Mouse (Mus musculus): Measurements from ENCODE around the gene Anapc1.

The Anapc1 gene

GRCm38 (mm10) chr2:128686921-128687557 lies at the start of gene Anapc1:
TSS of gene Anapc1 (minus strand) at chr2:128687391.
- peak; percentile 94 for DNase-seq (ENCODE audit: low read depth, low spot score)

- no peak for DNase-seq (ENCODE audit: low read depth, low spot score)
Observed at GRCm38 (mm10) chr2:128735089-128735488, 47.9 kb upstream of the Anapc1 start.

DNA sequence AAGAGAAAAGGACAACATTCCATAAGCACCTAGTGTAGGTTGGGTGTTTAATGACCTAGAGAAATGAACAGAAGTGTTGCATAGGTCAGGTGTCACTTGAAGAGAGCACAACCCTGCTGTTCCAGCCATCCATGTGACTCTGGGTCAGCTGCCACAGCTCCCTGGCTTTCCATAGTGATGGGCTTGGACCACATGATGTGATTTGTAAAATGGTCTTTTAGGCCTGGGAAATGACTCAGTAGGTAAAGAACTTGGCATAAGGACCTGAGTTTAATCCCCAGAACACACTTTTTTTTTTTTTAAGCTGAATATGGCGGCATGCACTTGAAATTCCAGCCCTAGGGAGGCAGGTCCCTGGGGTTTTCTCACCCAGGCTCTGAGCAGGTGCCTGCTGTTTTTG lies 44.8 kb upstream of the Anapc1 start:
- DNase-seq (ENCODE audit: low read depth, low spot score): no peak

- DNase-seq (ENCODE audit: low read depth, low spot score): no peak
Observed at GRCm38 (mm10) chr2:128731514-128731913, 44.3 kb upstream of the Anapc1 start.

- peak; percentile 50 for DNase-seq (ENCODE audit: low read depth, low spot score)
Observed at GRCm38 (mm10) chr2:128729141-128729540, 42.0 kb upstream of the Anapc1 start.

DNA sequence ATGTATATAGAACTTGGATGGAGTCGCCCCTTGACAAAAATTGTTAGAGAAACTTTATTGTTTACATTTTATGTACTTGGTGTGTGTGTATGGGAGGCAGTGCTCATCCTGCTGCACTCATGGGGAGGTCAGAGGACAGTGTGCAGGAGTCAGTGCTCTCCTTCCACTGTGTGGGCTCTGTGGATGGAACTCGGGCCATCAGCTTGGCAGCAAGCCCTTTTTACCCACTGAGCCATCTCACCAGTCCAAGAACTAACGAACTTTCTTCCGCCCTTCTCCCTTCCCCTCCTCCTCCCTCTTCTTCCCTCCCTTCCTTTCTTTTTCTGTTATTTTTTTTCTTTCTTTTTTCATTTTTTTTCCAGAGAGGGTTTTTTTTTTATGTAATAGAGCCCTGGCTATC lies 40.9 kb upstream of the Anapc1 start:
- no peak for DNase-seq (ENCODE audit: low read depth, low spot score)

DNA sequence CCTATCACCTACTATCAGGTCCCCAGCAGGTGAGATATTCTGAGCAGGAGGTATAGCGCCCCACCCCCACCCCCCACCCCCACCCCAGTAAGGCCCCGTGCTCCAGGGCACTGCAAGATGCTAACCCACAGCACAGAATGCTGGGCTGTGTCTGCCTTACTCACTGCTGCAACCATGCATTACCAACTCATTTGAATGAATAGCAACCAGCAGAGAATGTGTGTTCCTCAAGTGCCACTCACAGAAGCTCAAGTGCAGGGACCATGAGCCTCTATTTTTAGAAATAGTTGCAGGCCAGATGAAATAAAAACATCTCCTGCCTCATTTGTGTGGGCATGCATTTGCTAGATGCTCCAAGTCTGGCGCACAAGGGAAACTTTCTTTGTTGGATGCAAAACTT lies 40.4 kb upstream of the Anapc1 start:
- DNase-seq (ENCODE audit: low read depth, low spot score): no peak

- no peak for DNase-seq (ENCODE audit: low read depth, low spot score)
Observed at GRCm38 (mm10) chr2:128726626-128727025, 39.4 kb upstream of the Anapc1 start.

DNA sequence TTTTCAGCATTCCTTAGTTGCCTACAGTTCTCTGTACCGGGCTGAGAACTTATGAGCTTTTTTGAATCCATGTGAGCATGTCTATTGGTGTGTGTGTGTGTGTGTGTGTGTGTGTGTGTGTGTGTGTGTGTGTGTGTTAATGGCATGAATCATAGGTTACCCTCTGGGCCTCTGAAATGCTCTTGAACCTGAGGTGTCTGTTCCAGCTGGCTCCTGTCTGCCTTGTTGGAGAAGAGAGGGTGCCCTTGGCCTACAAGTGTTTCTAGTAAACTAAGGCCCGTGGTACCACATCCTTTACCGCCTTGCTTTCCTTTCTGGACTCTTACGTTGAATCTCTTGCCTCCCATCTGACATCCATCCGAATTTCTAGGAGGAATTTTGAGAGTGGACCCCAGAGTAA lies 38.9 kb upstream of the Anapc1 start:
- no peak for DNase-seq (ENCODE audit: low read depth, low spot score)

DNA sequence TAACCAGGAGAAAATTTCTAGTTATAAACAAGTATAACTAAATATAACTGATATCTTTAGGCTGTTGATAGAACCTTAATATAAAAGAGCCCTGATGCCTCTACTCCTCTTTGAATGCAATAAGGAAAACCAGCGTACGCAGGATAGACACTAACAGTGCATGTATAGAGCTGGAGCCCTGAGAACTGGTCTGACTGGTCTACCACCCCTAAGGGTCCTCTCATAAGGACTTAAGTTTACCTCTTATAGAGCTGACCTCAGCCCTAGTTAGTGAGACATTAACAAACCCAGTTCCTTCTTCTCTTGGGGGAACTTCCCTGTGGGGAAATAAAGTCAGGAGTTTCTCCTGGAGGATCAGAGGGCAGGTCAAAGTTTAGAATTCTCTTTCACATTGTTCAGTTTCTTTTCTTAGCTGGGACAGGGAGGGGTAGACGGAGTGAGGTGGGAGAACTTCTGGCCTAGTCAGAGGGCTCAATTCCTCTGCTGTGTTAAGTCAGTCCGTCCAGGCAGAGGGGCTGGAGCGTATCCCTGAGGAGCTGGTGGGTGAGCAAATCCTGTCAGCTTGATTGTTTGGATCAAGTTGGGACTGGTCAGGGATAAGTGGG lies 35.0 kb upstream of the Anapc1 start:
- no peak for DNase-seq (ENCODE audit: low read depth, low spot score)

DNA sequence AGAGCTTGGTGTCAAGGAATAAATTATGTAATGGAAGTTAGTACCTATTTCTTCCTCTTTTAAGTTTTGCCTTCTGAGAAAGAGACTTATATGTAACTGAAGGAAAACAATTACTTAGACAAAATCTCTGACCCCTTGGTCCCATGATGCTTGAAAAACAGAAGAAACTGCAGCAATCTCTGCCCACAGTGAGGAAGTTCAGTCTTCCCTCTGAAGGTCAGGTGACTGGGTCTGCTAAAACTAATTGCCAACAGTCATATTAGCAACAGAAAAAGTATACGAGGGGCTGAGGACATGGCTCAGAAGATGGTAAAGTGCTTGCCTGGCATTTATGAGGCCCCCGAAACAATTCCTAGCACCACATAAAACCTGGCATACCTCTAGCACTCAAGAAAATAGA lies 32.2 kb upstream of the Anapc1 start:
- no peak for DNase-seq (ENCODE audit: low read depth, low spot score)

- DNase-seq (ENCODE audit: low read depth, low spot score): no peak
Observed at GRCm38 (mm10) chr2:128715979-128716378, 28.8 kb upstream of the Anapc1 start.

GRCm38 (mm10) chr2:128714724-128715241 lies 27.6 kb upstream of the Anapc1 start:
- peak; percentile 51 for DNase-seq (ENCODE audit: low read depth, low spot score)

DNA sequence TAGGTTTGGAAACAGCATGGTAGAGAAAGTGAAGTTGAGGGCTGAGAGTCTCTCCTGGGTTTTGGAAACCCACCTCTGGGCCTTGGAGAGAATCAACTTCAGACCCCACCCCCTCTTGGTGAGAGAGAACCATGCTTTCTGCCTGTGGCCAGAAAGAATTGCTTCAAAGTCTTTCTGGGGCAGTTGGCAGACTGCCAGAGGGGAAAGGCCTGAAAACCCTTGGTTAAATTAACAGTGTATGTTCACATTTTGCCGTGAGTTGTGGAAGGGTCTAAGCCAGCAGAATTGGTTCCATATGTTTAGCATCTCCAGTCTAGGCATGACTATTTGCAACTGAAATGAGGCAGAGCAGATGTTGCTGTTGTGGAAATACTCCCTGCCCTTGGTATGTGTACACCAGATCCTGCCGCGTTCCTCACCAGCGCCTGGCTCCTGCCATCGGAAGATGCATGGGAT lies 26.4 kb upstream of the Anapc1 start:
- DNase-seq (ENCODE audit: low read depth, low spot score): peak; percentile 91

DNA sequence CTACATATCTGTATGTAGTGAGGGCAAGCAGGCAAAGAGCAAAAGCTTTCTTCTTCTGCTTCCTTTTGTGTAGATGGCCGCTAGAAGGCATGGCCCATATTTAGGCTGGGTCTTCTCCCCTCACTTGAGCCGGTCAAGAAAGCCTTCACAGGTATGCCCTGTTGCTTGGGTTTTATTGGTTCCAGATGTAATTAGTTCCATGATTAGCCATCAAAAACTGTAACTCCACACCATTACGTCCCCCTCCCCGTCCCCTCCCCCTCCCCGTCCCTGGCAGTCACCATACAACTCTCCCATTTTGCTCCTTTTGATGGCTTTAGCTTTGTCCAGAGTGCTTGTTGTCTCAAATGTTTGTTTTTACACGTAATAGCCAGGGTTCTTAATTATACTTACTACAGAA lies 25.7 kb upstream of the Anapc1 start:
- DNase-seq (ENCODE audit: low read depth, low spot score): peak; percentile 11

DNA sequence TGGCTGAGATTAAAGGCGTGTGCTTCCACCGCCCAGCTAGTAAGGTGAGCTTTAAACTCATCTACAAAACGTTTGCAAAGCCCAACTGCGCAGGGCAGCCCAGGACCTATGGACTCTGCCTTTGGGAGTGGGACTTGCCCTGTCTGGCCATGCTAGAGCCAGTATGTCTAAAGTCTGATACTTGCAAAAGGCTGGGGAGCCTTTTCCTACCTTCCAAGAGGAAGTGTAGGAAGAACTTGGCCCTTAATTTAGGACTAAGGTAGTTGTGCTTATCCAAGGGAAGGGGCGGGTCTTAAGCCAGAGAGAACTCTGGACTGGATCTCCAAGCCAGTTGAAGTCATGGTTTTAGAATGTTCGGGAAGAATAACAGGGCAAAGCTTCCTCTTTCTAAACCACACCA lies 23.4 kb upstream of the Anapc1 start:
- no peak for DNase-seq (ENCODE audit: low read depth, low spot score)

- no peak for DNase-seq (ENCODE audit: low read depth, low spot score)
Observed at GRCm38 (mm10) chr2:128709264-128709663, 22.1 kb upstream of the Anapc1 start.

DNA sequence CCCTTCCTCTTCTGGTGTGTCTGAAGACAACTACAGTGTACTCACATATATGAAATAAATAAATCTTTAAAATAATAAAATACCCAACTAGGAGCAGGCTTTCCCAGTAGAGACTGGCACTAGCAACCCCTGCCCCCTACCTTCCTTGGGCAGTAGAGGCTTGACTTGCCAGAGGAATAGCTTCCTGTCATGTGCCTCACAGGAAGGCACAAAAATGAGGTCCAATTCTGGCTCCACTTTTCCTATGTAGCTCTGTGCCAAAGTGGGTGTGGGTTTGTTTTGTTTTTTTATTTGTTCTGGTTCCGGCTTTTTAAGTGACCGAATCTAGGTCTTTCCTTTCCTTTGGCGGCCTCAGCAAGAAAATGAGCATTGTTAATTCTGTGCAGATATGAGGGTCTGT lies 17.3 kb upstream of the Anapc1 start:
- DNase-seq (ENCODE audit: low read depth, low spot score): no peak

DNA sequence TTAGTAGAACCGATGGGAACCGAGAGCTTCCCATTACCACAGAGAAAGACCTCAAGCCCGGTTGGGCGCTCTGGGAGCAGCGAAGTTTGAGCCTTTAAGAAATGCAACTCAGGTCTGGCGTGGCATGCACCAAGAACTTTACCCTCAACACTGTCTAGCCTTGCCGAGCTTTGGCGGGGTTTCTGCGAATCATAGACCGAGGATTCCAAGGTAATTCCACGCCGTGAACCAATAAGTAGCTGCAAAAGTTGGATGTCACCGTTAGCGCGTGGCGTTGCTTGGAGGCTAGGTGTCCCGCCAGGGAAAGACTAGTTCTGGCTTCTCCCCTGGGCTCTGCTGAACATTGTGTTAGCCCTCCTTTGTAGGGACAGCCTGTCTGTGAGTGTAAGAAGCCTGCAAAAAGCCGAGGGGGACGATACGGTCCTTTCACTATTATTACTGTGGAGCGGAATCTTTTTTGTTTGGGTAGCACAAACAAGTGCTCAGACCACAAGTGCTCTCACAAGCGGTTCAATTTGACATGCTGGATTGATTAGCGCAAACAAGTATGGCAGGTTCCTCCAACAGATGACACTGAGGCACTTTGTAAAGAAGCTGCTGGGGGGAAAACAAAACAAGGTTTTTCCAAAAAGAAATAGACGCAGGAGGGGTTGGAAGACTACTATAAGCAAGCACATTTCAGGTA lies 12.2 kb upstream of the Anapc1 start:
- peak; percentile 47 for DNase-seq (ENCODE audit: low read depth, low spot score)

GRCm38 (mm10) chr2:128698693-128699181 lies 11.5 kb upstream of the Anapc1 start, which contains the start of gene Mertk:
TSS of gene Mertk (plus strand) at chr2:128698956.
- peak; percentile 92 for DNase-seq (ENCODE audit: low read depth, low spot score)

DNA sequence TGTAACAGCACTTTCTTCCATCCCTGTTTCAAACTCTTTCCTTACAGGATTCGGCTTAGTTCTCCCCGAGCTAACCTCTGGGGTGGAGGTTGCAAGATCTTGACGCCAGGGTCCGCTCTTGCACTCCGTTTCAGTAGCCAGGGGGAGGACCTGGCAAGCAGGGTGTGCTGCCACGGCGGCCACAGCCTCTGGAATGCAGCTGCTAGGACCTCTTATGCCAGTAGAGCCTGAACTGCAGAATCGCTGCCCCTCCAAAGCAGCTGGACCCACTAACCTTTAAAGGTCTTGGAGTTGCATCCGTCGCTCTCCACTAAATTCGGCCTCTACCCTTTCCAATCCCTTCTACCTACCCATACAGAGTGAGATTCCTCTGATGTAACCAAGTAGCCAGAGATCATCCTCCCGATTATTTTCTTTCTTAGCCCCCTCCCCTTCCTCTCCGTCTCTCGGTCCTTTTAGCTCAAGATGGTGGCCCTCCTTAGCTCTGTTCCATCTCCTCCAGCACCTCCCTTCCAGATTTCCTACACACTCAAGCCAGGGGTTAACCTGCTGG lies 11.0 kb upstream of the Anapc1 start:
- peak; percentile 89 for DNase-seq (ENCODE audit: low read depth, low spot score)

- no peak for DNase-seq (ENCODE audit: low read depth, low spot score)
Observed at GRCm38 (mm10) chr2:128697566-128697965, 10.4 kb upstream of the Anapc1 start.

All from mesoderm, embryonic 11.5 days (tissue).